Mouse (Mus musculus) heart, embryonic 11.5 days (tissue): ENCODE measurements around the gene Fam186b. TPM values are rescaled to one million over a fixed set of nuclear protein-coding genes. Genes with fewer than 3 reads are reported as not detected.

ENCODE experiments used
- ATAC-seq: fragments of 200-750 bp; cut with Nextera tagmentation; replicated peaks from 2 replicates; pipeline ENCODE4 v1.8.0; 2017; ENCODE audit warnings: moderate library complexity; ENCODE audit not compliant: insufficient number of reproducible peaks, low FRiP score, low TSS enrichment
- H3K27ac ChIP-seq: fragments of 300-500 bp; sonication (generic); 2 replicates; pipeline ENCODE4 v1.5.1; 2014; ENCODE audit warnings: mild to moderate bottlenecking, low read depth, low read length
- H3K27me3 ChIP-seq: fragments of 300-500 bp; sonication (generic); 2 replicates; pipeline ENCODE4 v1.6.1; 2014; ENCODE audit warnings: mild to moderate bottlenecking, low read length, mixed read lengths; ENCODE audit not compliant: control insufficient read depth, insufficient read depth
- H3K36me3 ChIP-seq: fragments of 300-500 bp; sonication (generic); 2 replicates; pipeline ENCODE4 v1.6.1; 2014; ENCODE audit warnings: mild to moderate bottlenecking, low read length, moderate library complexity, mixed read lengths; ENCODE audit not compliant: control insufficient read depth, insufficient read depth
- H3K4me1 ChIP-seq: fragments of 300-500 bp; sonication (generic); 2 replicates; pipeline ENCODE4 v1.6.1; 2014; ENCODE audit warnings: low read length; ENCODE audit not compliant: control insufficient read depth, insufficient read depth
- H3K4me2 ChIP-seq: fragments of 300-500 bp; sonication (generic); 2 replicates; pipeline ENCODE4 v1.6.1; 2014; ENCODE audit warnings: mild to moderate bottlenecking, moderate library complexity
- H3K4me3 ChIP-seq: fragments of 300-500 bp; sonication (generic); 2 replicates; pipeline ENCODE4 v1.5.1; 2014; ENCODE audit warnings: low read depth, low read length
- H3K9ac ChIP-seq: fragments of 300-500 bp; sonication (generic); 2 replicates; pipeline ENCODE4 v1.6.1; 2014; ENCODE audit warnings: mild to moderate bottlenecking, low read depth, low read length, moderate library complexity
- H3K9me3 ChIP-seq: fragments of 300-500 bp; sonication (generic); replicated peaks from 2 replicates; pipeline ENCODE4 v1.6.1; 2016; ENCODE audit warnings: low read length; ENCODE audit not compliant: control insufficient read depth
- WGBS: fragments of 180-500 bp; shearing (Covaris S2); extraction: QIAGEN DNeasy Blood & Tissue Kit; methylation state at CpG from one replicate; pipeline ENCODE4 v1.1.7; 2014; ENCODE audit not compliant: insufficient replicate concordance; 5-methylcytosine and 5-hydroxymethylcytosine counted together
- polyA plus RNA-seq: library from polyadenylated mRNA; unstranded; fragments of >200 nt; fragmentation: Nextera tagmentation; extraction: Ambion mirVana; gene quantifications from 2 replicates; pipeline ENCODE4 v1.2.1, GENCODE M21; 2014

The Fam186b gene
- polyA plus RNA-seq, 1 experiment from 2014 or later = 0.17 TPM

DNA sequence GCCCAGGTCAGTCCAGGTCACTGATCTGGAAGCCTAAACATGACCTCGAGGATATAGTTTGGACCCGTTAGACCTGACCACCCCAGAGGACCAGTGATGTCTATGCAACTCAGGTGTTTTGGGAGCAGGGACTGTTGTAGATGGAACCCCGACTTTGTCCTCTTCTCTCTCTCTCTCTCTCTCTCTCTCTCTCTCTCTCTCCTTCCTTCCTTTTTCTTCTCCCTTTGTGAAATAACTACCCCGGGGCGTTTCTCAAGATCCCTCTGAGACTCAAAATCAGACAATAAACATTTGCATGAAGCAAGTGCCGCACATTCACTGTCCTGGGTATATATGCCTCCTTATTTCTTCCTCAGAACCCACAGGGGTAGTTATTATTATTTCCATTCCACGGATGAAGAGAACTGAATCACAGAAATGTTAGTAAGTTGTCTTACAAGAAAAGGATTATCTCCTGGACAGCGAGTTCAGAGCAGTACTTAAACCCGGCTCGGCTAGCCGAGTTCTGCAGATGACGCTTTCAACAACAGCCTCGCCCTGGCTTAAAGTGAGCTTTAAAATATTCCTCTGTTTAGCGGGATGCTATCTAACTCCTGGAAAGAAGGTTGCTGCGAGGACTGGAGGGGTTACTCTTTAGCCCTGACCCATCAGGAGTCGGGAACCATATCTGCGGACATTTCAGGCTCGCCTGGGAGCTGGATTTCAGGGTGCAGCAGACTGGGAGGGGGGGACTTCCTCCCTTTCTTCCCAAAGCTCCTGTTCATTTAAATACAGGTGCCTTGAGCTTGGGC is 72.7 kb downstream of the Fam186b start:
- Histone ChIP-seq H3K36me3 (no peaks in the 10 kb centered on the region), H3K9ac (peak overlapping the region; percentile 62; the same call in 1 of the 2 replicates), H3K27ac (no peak overlapping the region), H3K9me3 (no peaks in the 10 kb centered on the region), H3K4me3 (peak overlapping the region; percentile 43), H3K4me1 (peaks cover 28% of the 10 kb centered on the region), H3K4me2 (peak overlapping the region; percentile 90), H3K27me3 (peaks cover 83% of the 10 kb centered on the region)
- WGBS = 9% methylated on average over 18 of the region's 18 CpGs
- ATAC-seq = no peak

GRCm38 (mm10) chr15:99221315-99221952 is 74.3 kb downstream of the Fam186b start:
- Histone ChIP-seq H3K27me3 (peaks cover 68% of the 10 kb centered on the region), H3K27ac (no peak overlapping the region), H3K4me3 (no peak overlapping the region), H3K36me3 (no peaks in the 10 kb centered on the region), H3K4me2 (no peak overlapping the region), H3K4me1 (peaks cover 28% of the 10 kb centered on the region), H3K9me3 (no peaks in the 10 kb centered on the region), H3K9ac (no peak overlapping the region)
- 10% methylated on average over 8 of the region's 8 CpGs for WGBS
- ATAC-seq = no peak

Other genes starting within 250 kb of the Fam186b start
- 0.09 and 0.59 TPM in 2 replicates for gene Prph, start 240.7 kb downstream of the Fam186b start, polyA plus RNA-seq
- gene Troap, start 221.3 kb downstream of the Fam186b start, polyA plus RNA-seq = 21.1 and 22.0 TPM in 2 replicates
- 0.20 and 0.27 TPM in 2 replicates for gene C1ql4, start 208.1 kb downstream of the Fam186b start, polyA plus RNA-seq
- gene Dnajc22, start 202.7 kb downstream of the Fam186b start, polyA plus RNA-seq = 0.96 and 1.7 TPM in 2 replicates
- 43.5 and 45.2 TPM in 2 replicates for gene Spats2, start 170.0 kb downstream of the Fam186b start, polyA plus RNA-seq
- 0.14 TPM in 1 of 2 replicates, not detected in the other for gene Kcnh3, start 71.0 kb downstream of the Fam186b start, polyA plus RNA-seq
- 154 and 162 TPM in 2 replicates for gene Mcrs1, start 43.9 kb downstream of the Fam186b start, polyA plus RNA-seq
- gene Prpf40b, start 801 bp downstream of the Fam186b start, polyA plus RNA-seq = 34.6 and 37.4 TPM in 2 replicates
- 11.0 and 11.4 TPM in 2 replicates for gene Fmnl3, start 74.6 kb upstream of the Fam186b start, polyA plus RNA-seq
- gene Tmbim6, start 97.0 kb upstream of the Fam186b start, polyA plus RNA-seq = 233 and 290 TPM in 2 replicates
- gene Nckap5l, start 161.9 kb upstream of the Fam186b start, polyA plus RNA-seq = 9.0 and 9.1 TPM in 2 replicates
- gene Bcdin3d, start 178.8 kb upstream of the Fam186b start, polyA plus RNA-seq = 11.9 TPM in 2 replicates
- 0.40 and 0.51 TPM in 2 replicates for gene Faim2, start 232.3 kb upstream of the Fam186b start, polyA plus RNA-seq